Mouse (Mus musculus) lung, adult 10 weeks (tissue): ENCODE data around the gene Pik3r2. TPM values are rescaled to one million over a fixed set of nuclear protein-coding genes. Genes with fewer than 3 reads are reported as not detected.

Experiments
- polyA plus RNA-seq: library from polyadenylated mRNA; stranded (reverse); fragments of 350-450 nt; fragmentation: Illumina TruSeq; extraction: RNeasy Lipid Tissue Mini Kit (QIAGEN cat#74804); gene quantifications from one replicate; pipeline ENCODE4 v1.2.3, GENCODE M21; 2014; ENCODE audit warnings: low read depth, low replicate concordance; ENCODE audit not compliant: insufficient read depth

The Pik3r2 gene
- 14.8 TPM for polyA plus RNA-seq

DNA sequence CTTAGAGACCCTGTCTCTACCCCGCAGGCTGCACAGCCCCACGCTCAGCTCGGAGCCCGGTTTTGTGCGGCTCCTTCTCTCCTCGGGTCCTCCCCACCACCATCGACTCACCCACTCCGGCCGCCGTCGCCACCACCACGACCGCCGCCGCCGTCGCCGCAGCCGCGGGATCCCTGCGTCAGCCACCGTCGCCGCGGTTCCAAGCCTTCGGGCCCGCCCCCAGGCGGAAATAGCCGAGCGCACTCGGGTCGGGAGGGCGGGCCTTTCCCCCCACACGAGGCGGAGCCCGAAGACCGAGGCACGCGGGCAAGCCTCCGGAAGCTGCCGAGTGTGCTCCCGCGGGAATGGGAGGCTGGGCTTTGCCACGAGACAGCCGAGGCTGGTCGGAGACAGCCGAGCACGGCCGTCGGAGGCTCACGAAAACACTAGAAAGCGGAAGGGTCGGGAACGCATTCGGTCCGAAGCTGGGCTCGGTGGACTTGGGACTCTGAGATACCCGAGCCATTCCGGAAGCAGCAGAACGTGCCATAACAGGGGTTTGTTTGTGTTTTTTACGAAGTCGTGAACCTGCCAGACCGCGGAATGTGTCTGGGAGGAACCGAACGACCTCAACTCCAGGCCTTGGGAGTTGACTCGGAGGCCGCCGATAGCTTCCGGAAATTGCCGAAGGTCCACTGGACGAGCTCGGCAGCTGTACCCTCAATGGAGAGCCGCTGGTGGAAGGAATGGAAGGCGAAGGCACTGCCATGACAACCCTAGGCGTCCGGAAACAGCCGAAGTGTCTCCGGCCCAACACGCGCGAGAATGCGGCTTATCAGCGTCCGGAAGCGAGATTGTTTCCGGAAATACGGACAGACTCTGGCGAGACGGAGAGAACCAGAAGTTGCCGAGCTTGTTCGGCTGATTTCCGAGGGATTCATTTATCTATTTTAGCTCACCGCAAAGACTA, at the start of gene Pik3r2:
TSS of gene Pik3r2 (minus strand) at position 218 of the 949 bp plus-strand sequence.

DNA sequence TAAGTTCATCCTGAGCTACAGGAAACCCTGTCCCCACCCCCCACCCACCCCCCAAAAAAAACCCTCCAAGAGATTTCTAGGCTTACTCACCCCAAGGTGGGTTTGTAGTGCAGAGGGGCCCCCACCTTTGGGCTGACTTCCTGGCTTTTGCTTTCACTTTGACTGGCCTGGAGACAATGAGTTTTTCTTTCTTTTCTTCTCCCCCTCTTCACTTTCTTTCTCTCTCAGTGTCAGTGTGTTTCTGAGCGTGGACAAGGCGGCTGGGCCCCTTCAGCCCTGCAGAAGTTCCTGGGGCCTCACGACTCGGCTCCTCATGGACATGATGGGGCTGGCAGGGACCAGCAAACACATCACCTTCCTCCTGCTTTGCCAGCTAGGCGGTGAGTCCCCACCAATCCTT, 31.7 kb upstream of the Pik3r2 start, which contains the start of gene Il12rb1:
TSS of gene Il12rb1 (plus strand) at position 211 of the 400 bp plus-strand sequence.

GRCm38 (mm10) chr8:70804481-70805206, 28.1 kb upstream of the Pik3r2 start, which contains the start of gene Mast3:
Gene Mast3 (minus strand): TSS chr8:70805054.

DNA sequence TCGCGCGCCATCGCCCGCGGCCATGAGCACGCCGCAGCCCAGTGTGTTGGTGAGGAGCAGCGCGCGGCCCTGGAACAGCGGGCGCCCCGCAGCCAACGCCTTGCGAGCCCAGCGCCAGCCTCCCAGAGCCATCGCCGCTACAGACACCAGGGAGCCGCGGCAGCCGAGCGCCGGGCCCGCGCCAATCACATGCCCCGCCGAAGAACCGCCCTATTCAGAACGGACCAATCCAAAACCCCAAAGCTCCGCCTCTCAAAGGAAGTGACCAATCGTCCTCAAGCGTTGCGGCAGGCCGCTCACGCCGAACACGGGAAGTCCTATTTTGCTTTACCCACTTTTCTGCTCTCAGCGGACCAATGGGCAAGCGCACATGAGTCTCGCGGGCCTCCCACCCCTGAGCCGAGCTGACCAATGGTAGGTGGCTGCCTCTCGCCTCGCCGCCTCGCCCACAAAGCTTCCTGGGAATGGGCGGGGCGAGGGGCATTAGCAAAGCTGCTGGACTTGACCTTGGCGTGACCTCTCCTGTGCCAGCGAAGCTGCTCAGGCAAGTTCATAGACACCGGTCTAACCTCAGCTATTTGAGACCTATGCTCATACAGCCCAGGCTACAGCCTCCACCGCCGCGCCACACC, 15.6 kb downstream of the Pik3r2 start, which contains the start of gene Mpv17l2:
TSS of gene Mpv17l2 (minus strand) at position 172 of the 632 bp plus-strand sequence.

GRCm38 (mm10) chr8:70754043-70754870, 22.3 kb downstream of the Pik3r2 start, which contains the start of gene Rab3a:
Gene Rab3a (plus strand): TSS chr8:70754679.

GRCm38 (mm10) chr8:70723486-70724210, 52.9 kb downstream of the Pik3r2 start, which contains the start of gene Pde4c:
Gene Pde4c (plus strand): TSS chr8:70723720.

DNA sequence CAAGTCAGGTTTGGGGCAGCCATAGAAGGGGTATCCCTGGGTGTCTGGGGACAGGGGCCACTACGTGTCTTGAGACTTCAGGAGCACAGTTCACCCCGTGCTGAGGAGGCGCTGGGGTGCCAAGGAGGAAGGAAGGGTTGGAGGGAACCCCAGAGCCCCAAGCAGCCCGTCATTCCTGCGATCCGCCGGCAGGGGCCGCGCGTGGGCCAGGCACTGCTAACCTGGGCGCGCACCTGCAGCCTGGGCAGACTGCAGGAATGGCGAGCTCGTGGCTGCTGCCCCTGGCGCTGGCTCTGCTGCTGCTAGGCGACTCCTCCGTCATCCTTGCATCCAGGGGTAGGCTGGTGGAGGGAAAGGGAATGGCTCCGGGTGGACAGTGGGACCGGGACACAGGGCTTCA, 58.2 kb downstream of the Pik3r2 start, which contains the start of gene Gm3336:
TSS of gene Gm3336 (plus strand) at position 247 of the 400 bp plus-strand sequence.

Other genes starting within 250 kb of the Pik3r2 start
- gene Fkbp8, start 249.0 kb downstream of the Pik3r2 start, polyA plus RNA-seq, result 190 TPM
- gene Kxd1, start 248.8 kb downstream of the Pik3r2 start, polyA plus RNA-seq, result 48.0 TPM
- gene Ell, start 237.3 kb downstream of the Pik3r2 start, polyA plus RNA-seq, result 9.7 TPM
- 26.4 TPM for gene Isyna1, start 182.3 kb downstream of the Pik3r2 start, polyA plus RNA-seq
- 54.0 TPM for gene Ssbp4, start 167.8 kb downstream of the Pik3r2 start, polyA plus RNA-seq
- gene Lrrc25, start 160.6 kb downstream of the Pik3r2 start, polyA plus RNA-seq, result 6.2 TPM
- 1.6 TPM for gene Gdf15, start 144.3 kb downstream of the Pik3r2 start, polyA plus RNA-seq
- 17.7 TPM for gene Pgpep1, start 116.3 kb downstream of the Pik3r2 start, polyA plus RNA-seq
- 81.6 TPM for gene Lsm4, start 103.5 kb downstream of the Pik3r2 start, polyA plus RNA-seq
- 145 TPM for gene Jund, start 77.8 kb downstream of the Pik3r2 start, polyA plus RNA-seq
- gene Iqcn, start 73.3 kb downstream of the Pik3r2 start, polyA plus RNA-seq, result not detected
- gene Gm3336, start 58.2 kb downstream of the Pik3r2 start, polyA plus RNA-seq, result 0.66 TPM
- 1.1 TPM for gene Pde4c, start 53.0 kb downstream of the Pik3r2 start, polyA plus RNA-seq
- gene Rab3a, start 22.0 kb downstream of the Pik3r2 start, polyA plus RNA-seq, result 18.7 TPM
- gene Mpv17l2, start 15.8 kb downstream of the Pik3r2 start, polyA plus RNA-seq, result 36.9 TPM
- gene Mast3, start 28.3 kb upstream of the Pik3r2 start, polyA plus RNA-seq, result 9.9 TPM
- gene Il12rb1, start 31.7 kb upstream of the Pik3r2 start, polyA plus RNA-seq, result 0.71 TPM
- gene Arrdc2, start 63.0 kb upstream of the Pik3r2 start, polyA plus RNA-seq, result 10.2 TPM
- gene Kcnn1, start 86.5 kb upstream of the Pik3r2 start, polyA plus RNA-seq, result 1.1 TPM
- 49.2 TPM for gene Ccdc124, start 97.2 kb upstream of the Pik3r2 start, polyA plus RNA-seq
- 0.24 TPM for gene Slc5a5, start 116.0 kb upstream of the Pik3r2 start, polyA plus RNA-seq
- gene Rpl18a, start 120.7 kb upstream of the Pik3r2 start, polyA plus RNA-seq, result 2,851 TPM
- gene Map1s, start 129.2 kb upstream of the Pik3r2 start, polyA plus RNA-seq, result 9.3 TPM